Mouse (Mus musculus) liver, embryonic 14.5 days (tissue): ENCODE data around the gene Fcgrt. TPM values are rescaled to one million over a fixed set of nuclear protein-coding genes. Genes with fewer than 3 reads are reported as not detected.
A peak's percentile ranks its signal among the peaks of the same experiment; 100 is the strongest.

Source experiments
- ATAC-seq: fragments of 200-750 bp; cut with Nextera tagmentation; 2 replicates; pipeline ENCODE4 v1.8.0; 2017; ENCODE audit warnings: moderate number of reproducible peaks, mild to moderate bottlenecking, moderate library complexity; ENCODE audit not compliant: insufficient read depth
- DNase-seq, 3 experiments: peaks; one replicate each; pipeline ENCODE4 v3.0.0-alpha.2; 2012 to 2013; ENCODE audit warnings: low read depth in 3 of 3, low spot score in 3 of 3
- H3K27ac ChIP-seq: fragments of 300-500 bp; sonication (generic); 2 replicates; pipeline ENCODE4 v1.5.1; 2014; ENCODE audit warnings: moderate library complexity, mild to moderate bottlenecking, control low read depth, inconsistent platforms
- H3K27me3 ChIP-seq: fragments of 300-500 bp; sonication (generic); 2 replicates; pipeline ENCODE4 v1.6.1; 2014; ENCODE audit warnings: mild to moderate bottlenecking, low read length, moderate library complexity; ENCODE audit not compliant: control insufficient read depth, insufficient read depth
- H3K36me3 ChIP-seq: fragments of 300-500 bp; sonication (generic); replicated peaks from 2 replicates; pipeline ENCODE4 v1.6.1; 2014; ENCODE audit warnings: low read depth; ENCODE audit not compliant: control insufficient read depth, insufficient read depth
- H3K4me1 ChIP-seq, 2 experiments: fragments of 200-500 bp in 1 of 2; fragments of 300-500 bp in 1 of 2; sonication (generic) in 1 of 2; replicated peaks; 2 replicates each; pipeline ENCODE4 v1.6.1; 2012 to 2014; ENCODE audit warnings: antibody characterized with exemption in 1 of 2, inconsistent platforms in 1 of 2, low read length in 1 of 2; ENCODE audit not compliant: control insufficient read depth in 2 of 2, insufficient read depth in 2 of 2
- H3K4me2 ChIP-seq: fragments of 300-500 bp; sonication (generic); 2 replicates; pipeline ENCODE4 v1.6.1; 2014; ENCODE audit warnings: low read depth, mild to moderate bottlenecking, control low read depth, moderate library complexity
- H3K4me3 ChIP-seq, 2 experiments: fragments of 200-500 bp in 1 of 2; fragments of 300-500 bp in 1 of 2; sonication (generic) in 1 of 2; 2 replicates each; pipeline ENCODE4 v1.5.1; 2012 to 2014; ENCODE audit warnings: low read depth in 2 of 2, low read length in 2 of 2, mild to moderate bottlenecking in 2 of 2, control low read depth in 1 of 2, inconsistent platforms in 1 of 2, moderate library complexity in 1 of 2; ENCODE audit not compliant: insufficient read depth in 1 of 2
- H3K9ac ChIP-seq: fragments of 300-500 bp; sonication (generic); replicated peaks from 2 replicates; pipeline ENCODE4 v1.6.1; 2014; ENCODE audit warnings: mild to moderate bottlenecking, control low read depth, moderate library complexity
- H3K9me3 ChIP-seq: fragments of 300-500 bp; sonication (generic); 2 replicates; pipeline ENCODE4 v1.6.1; 2016; ENCODE audit warnings: low read length, mixed read lengths; ENCODE audit not compliant: control insufficient read depth
- CTCF ChIP-seq: IDR thresholded peaks from 2 replicates; pipeline ENCODE4 v1.5.1; 2016; ENCODE audit warnings: antibody characterized with exemption, low read depth, control low read depth
- EP300 ChIP-seq: IDR thresholded peaks from 2 replicates; pipeline ENCODE4 v1.6.1; 2016; ENCODE audit warnings: antibody characterized with exemption, low read depth
- WGBS: fragments of 180-500 bp; shearing (Covaris S2); extraction: QIAGEN DNeasy Blood & Tissue Kit; methylation state at CpG from one replicate; pipeline ENCODE4 v1.1.7; 2014; ENCODE audit not compliant: insufficient replicate concordance; 5-methylcytosine and 5-hydroxymethylcytosine counted together
- polyA plus RNA-seq, 2 experiments: library from polyadenylated mRNA; depleted of rRNA in 1 of 2; stranded (reverse) in 1 of 2; unstranded in 1 of 2; fragments of >200 nt; fragmentation: Nextera tagmentation in 1 of 2; extraction: Ambion mirVana in 1 of 2; gene quantifications; 2 replicates each; pipeline versions ENCODE4 v1.2.1 to v1.2.3; 2012 to 2014

The Fcgrt gene
- polyA plus RNA-seq, 2 experiments, result 14.9 to 35.5 TPM

DNA sequence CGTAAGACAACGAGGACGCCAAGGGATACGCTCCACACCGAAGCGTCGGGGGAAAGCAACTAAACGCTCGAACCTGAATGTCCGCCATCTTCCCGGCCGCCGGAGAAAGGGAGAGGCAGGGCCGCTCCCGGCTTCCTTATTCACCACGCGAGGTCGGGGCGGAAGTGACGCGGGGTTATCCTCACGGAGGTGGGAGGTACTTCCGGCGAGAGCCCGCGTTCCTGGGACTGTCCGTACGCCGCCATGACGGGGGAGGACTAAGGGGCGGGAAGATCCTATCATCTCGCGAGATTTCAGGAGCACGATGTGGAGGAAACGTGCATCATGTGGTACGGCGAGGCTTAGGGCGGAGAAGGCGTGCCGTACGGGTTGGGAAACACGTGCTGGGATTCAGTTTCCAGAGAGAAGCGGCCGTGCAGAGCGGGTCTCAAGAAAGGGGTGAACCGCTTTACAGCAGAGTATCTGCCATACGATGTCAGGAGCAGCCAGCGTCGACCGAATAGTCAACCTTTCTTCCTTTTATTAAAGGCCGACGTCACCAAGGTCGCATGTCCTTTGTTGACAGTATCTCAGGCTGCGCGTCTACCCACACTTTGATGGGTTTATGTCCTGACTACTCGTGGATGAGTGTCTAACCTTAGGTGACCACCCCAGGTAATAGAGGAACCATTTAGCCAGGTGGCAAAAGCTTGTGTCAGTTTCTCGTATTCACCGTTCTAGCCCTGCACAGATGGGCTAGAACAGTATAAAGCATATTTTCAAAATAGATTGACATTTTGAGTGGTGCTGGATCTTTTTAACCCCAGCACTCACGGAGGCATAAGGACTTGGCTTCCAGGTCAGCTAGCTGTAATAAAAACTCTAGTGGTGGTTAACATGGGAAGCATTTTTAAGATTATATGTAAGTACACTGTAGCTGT is 20.8 kb upstream of the Fcgrt start, which contains the start of gene Rps11:
Rps11 (minus strand) TSS at position 216 of the 920 bp plus-strand sequence.
- Histone ChIP-seq H3K4me2 (peak within 1 kb of the TSS; percentile 83), H3K9me3 (no peaks in the 10 kb centered on the region), H3K4me1 (peaks cover 16 to 29% of the 10 kb centered on the region in 2 experiments), H3K27me3 (no peaks in the 10 kb centered on the region), H3K36me3 (peaks cover 53% of the 10 kb centered on the region), H3K4me3 (peak within 1 kb of the TSS; percentile 86 to 91), H3K27ac (peak within 1 kb of the TSS; percentile 74), H3K9ac (peak within 1 kb of the TSS; percentile 94)
- DNase-seq, result peak; percentile 100
- peak; percentile 77 for ATAC-seq
- WGBS, result under 1% methylated on average over 59 of the region's 59 CpGs
- no peak; the same call in 1 of the 2 replicates for TF ChIP-seq CTCF
- peak; percentile 56 for TF ChIP-seq EP300

DNA sequence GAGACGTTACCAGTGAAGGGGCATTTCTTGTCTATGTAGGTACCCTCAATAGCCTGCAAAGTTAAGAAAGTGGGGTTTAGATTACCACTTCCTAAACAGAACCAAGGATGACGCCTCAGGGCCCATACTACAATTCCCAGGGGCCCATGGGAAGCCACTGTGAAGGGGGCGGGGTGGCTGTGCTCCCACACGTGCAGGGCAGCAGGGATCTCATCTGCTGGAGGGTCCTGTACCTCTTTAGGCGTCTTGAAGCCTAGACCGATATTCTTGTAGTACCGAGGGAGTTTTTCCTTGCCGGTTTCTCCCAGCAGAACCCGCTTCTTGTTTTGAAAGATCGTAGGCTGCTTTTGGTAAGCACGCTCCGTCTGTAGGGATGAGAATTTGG is 19.5 kb upstream of the Fcgrt start:
- TF ChIP-seq EP300, result no peak
- no peak for TF ChIP-seq CTCF
- Histone ChIP-seq H3K27me3 (no peaks in the 10 kb centered on the region), H3K36me3 (peaks cover 55% of the 10 kb centered on the region), H3K9me3 (no peaks in the 10 kb centered on the region), H3K9ac (peak overlapping the region; percentile 94), H3K27ac (peak overlapping the region; percentile 74), H3K4me3 (peak overlapping the region; percentile 86 to 91), H3K4me1 (peaks cover 16 to 28% of the 10 kb centered on the region in 2 experiments), H3K4me2 (peak overlapping the region; percentile 83)
- WGBS, result 7% methylated on average over 12 of the region's 12 CpGs
- ATAC-seq, result no peak
- DNase-seq, result no peak

- no peak for ATAC-seq
- Histone ChIP-seq H3K4me3 (peak overlapping the region; percentile 86 to 91), H3K36me3 (peaks cover 55% of the 10 kb centered on the region), H3K9me3 (no peaks in the 10 kb centered on the region), H3K4me2 (peak overlapping the region; percentile 83), H3K27me3 (no peaks in the 10 kb centered on the region), H3K4me1 (peaks cover 16 to 28% of the 10 kb centered on the region in 2 experiments), H3K9ac (peak overlapping the region; percentile 94), H3K27ac (no peak overlapping the region)
- DNase-seq, result no peak
- WGBS, result 67% methylated on average over 15 of the region's 15 CpGs
- TF ChIP-seq CTCF, result no peak
These were observed 19.0 kb upstream of the Fcgrt start for GRCm38 (mm10) chr7:45122561-45123185.

DNA sequence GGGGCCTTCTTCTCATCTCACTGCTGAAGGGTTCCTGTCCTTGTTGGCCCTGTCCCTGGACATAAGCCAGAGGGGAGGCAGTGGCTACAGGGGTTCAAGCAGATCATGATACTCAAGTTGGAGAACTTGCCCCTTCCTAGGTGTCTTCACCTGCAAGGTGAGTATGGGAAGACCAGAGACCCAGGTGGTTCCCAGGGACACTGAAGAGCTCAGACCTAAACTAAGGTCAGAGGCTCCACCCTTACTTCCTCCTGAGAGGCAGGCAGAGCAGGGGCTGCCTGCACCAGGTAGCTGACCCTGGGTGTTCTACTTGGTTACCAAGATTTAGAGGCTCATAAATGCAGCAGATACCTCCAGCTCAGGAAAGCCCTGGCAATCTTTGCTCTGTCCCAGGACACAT is 18.3 kb upstream of the Fcgrt start:
- ATAC-seq (no peak), DNase-seq (no peak)
- Histone ChIP-seq H3K4me3 (no peak overlapping the region), H3K4me1 (peaks cover 16 to 27% of the 10 kb centered on the region in 2 experiments), H3K9me3 (no peaks in the 10 kb centered on the region), H3K27ac (no peak overlapping the region), H3K4me2 (peak overlapping the region; percentile 40), H3K9ac (no peak overlapping the region), H3K36me3 (peaks cover 50% of the 10 kb centered on the region), H3K27me3 (no peaks in the 10 kb centered on the region)
- TF ChIP-seq CTCF, result no peak
- TF ChIP-seq EP300, result no peak

DNA sequence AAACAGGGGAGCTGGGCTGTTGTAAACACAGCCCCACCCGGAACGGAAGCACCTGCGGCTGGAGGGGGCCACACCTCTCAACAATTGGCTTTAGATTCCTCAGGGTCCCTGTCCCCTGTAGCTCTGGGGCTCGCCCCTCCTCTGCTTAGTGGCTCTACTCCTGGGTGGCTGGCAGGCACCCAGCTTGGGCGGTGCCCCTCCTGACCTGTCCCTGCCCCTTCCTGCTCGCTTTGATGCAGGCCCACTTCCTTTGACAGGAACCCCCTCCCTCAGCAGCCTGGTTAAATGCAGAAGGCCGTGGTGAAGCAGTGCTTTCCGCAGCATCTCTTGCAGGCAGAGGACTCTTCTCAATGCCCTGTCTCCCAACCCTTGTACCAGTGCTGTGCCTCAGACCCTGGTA is 17.8 kb upstream of the Fcgrt start:
- no peak for ATAC-seq
- no peak for DNase-seq
- TF ChIP-seq EP300 (no peak), CTCF (no peak)
- Histone ChIP-seq H3K4me2 (peak overlapping the region; percentile 40), H3K36me3 (peaks cover 44% of the 10 kb centered on the region), H3K4me3 (no peak overlapping the region), H3K27ac (no peak overlapping the region), H3K9ac (no peak overlapping the region), H3K27me3 (no peaks in the 10 kb centered on the region), H3K4me1 (peaks cover 16 to 25% of the 10 kb centered on the region in 2 experiments), H3K9me3 (no peaks in the 10 kb centered on the region)
- WGBS, result 34% methylated on average over 8 of the region's 8 CpGs
